Mouse (Mus musculus) neural tube, embryonic 15.5 days (tissue): ENCODE measurements around the gene Sorbs2. TPM values are rescaled to one million over a fixed set of nuclear protein-coding genes. Genes with fewer than 3 reads are reported as not detected.

ENCODE experiments used
- ATAC-seq: fragments of 200-750 bp; cut with Nextera tagmentation; 2 replicates; pipeline ENCODE4 v1.8.0; 2017; ENCODE audit warnings: mild to moderate bottlenecking, moderate TSS enrichment, moderate library complexity; ENCODE audit not compliant: low FRiP score
- H3K27ac ChIP-seq: fragments of 300-500 bp; sonication (generic); replicated peaks from 2 replicates; pipeline ENCODE4 v1.5.1; 2015; ENCODE audit warnings: mild to moderate bottlenecking, inconsistent platforms
- H3K27me3 ChIP-seq: fragments of 300-500 bp; sonication (generic); replicated peaks from 2 replicates; pipeline ENCODE4 v1.6.1; 2015; ENCODE audit warnings: inconsistent platforms
- H3K36me3 ChIP-seq: fragments of 300-500 bp; sonication (generic); 2 replicates; pipeline ENCODE4 v1.6.1; 2015; ENCODE audit warnings: inconsistent platforms
- H3K4me1 ChIP-seq: fragments of 300-500 bp; sonication (generic); 2 replicates; pipeline ENCODE4 v1.6.1; 2015; ENCODE audit warnings: inconsistent platforms
- H3K4me2 ChIP-seq: fragments of 300-500 bp; sonication (generic); 2 replicates; pipeline ENCODE4 v1.6.1; 2015; ENCODE audit warnings: inconsistent platforms, mild to moderate bottlenecking, moderate library complexity
- H3K4me3 ChIP-seq: fragments of 300-500 bp; sonication (generic); replicated peaks from 2 replicates; pipeline ENCODE4 v1.5.1; 2015; ENCODE audit warnings: mild to moderate bottlenecking, inconsistent platforms
- H3K9ac ChIP-seq: fragments of 300-500 bp; sonication (generic); replicated peaks from 2 replicates; pipeline ENCODE4 v1.6.1; 2015; ENCODE audit warnings: mild to moderate bottlenecking, inconsistent platforms
- H3K9me3 ChIP-seq: fragments of 300-500 bp; sonication (generic); replicated peaks from 2 replicates; pipeline ENCODE4 v1.6.1; 2016; ENCODE audit warnings: inconsistent platforms
- WGBS: fragments of 180-500 bp; shearing (Covaris S2); methylation state at CpG from one replicate; pipeline ENCODE4 v1.1.7; 2015; ENCODE audit warnings: mixed read lengths; 5-methylcytosine and 5-hydroxymethylcytosine counted together
- polyA plus RNA-seq: library from polyadenylated mRNA; unstranded; fragments of >200 nt; fragmentation: Nextera tagmentation; extraction: Ambion mirVana; gene quantifications from 2 replicates; pipeline ENCODE4 v1.2.1, GENCODE M21; 2015

Sorbs2 gene
- polyA plus RNA-seq, 1 experiment from 2014 or later: 48.8 TPM

GRCm38 (mm10) chr8:45605419-45605818 is 97.8 kb downstream of the Sorbs2 start:
- Histone ChIP-seq H3K4me1 (0 out of 2 replicates have a peak, but pooled peaks cover 4% of the 10 kb centered on the region), H3K4me2 (no peak overlapping the region), H3K4me3 (no peak overlapping the region), H3K27me3 (no peaks in the 10 kb centered on the region), H3K9ac (no peak overlapping the region), H3K27ac (no peak overlapping the region), H3K36me3 (no peaks in the 10 kb centered on the region), H3K9me3 (no peaks in the 10 kb centered on the region)
- WGBS: 86% methylated on average over 1 of the region's 1 CpGs
- ATAC-seq: no peak

GRCm38 (mm10) chr8:45607012-45607411 is 99.4 kb downstream of the Sorbs2 start:
- WGBS: 95% methylated on average over 6 of the region's 6 CpGs
- ATAC-seq: no peak
- Histone ChIP-seq H3K4me2 (no peak overlapping the region), H3K36me3 (no peaks in the 10 kb centered on the region), H3K9ac (no peak overlapping the region), H3K27ac (no peak overlapping the region), H3K4me3 (no peak overlapping the region), H3K4me1 (no peaks in the 10 kb centered on the region), H3K27me3 (no peaks in the 10 kb centered on the region), H3K9me3 (no peaks in the 10 kb centered on the region)

- Histone ChIP-seq H3K4me2 (no peak overlapping the region), H3K27me3 (no peaks in the 10 kb centered on the region), H3K9me3 (no peaks in the 10 kb centered on the region), H3K27ac (no peak overlapping the region), H3K4me1 (no peaks in the 10 kb centered on the region), H3K36me3 (no peaks in the 10 kb centered on the region), H3K4me3 (no peak overlapping the region), H3K9ac (no peak overlapping the region)
- no peak for ATAC-seq
- WGBS: 91% methylated on average over 6 of the region's 6 CpGs
These were observed 100.8 kb downstream of the Sorbs2 start for GRCm38 (mm10) chr8:45608413-45608812.

- ATAC-seq: no peak
- no peaks in the 10 kb centered on the region for H3K27me3 ChIP-seq
These were observed 103.0 kb downstream of the Sorbs2 start for GRCm38 (mm10) chr8:45610426-45611215.

GRCm38 (mm10) chr8:45611320-45611719 is 103.7 kb downstream of the Sorbs2 start:
- Histone ChIP-seq H3K4me3 (no peak overlapping the region), H3K27me3 (no peaks in the 10 kb centered on the region), H3K4me2 (no peak overlapping the region), H3K4me1 (peaks cover 10% of the 10 kb centered on the region; the same call in 1 of the 2 replicates), H3K36me3 (no peaks in the 10 kb centered on the region), H3K9me3 (no peaks in the 10 kb centered on the region), H3K27ac (no peak overlapping the region), H3K9ac (no peak overlapping the region)
- ATAC-seq: no peak
- WGBS: 83% methylated on average over 1 of the region's 1 CpGs

More at GRCm38 (mm10) chr8:45610426-45611215, 103.0 kb downstream of the Sorbs2 start:
- Histone ChIP-seq H3K9ac (no peak overlapping the region), H3K36me3 (no peaks in the 10 kb centered on the region), H3K4me1 (peaks cover 10% of the 10 kb centered on the region; the same call in 1 of the 2 replicates), H3K4me3 (no peak overlapping the region), H3K27ac (no peak overlapping the region), H3K4me2 (no peak overlapping the region), H3K9me3 (no peaks in the 10 kb centered on the region)
- WGBS: 43% methylated on average over 7 of the region's 7 CpGs

- no peak overlapping the region for H3K9ac ChIP-seq
- H3K27ac ChIP-seq: no peak overlapping the region
- ATAC-seq: no peak
- H3K27me3 ChIP-seq: no peaks in the 10 kb centered on the region
- no peaks in the 10 kb centered on the region for H3K9me3 ChIP-seq
- no peak overlapping the region for H3K4me3 ChIP-seq
- H3K4me1 ChIP-seq: peaks cover 10% of the 10 kb centered on the region; the same call in 1 of the 2 replicates
- no peak overlapping the region for H3K4me2 ChIP-seq
- no peaks in the 10 kb centered on the region for H3K36me3 ChIP-seq
- WGBS: 48% methylated on average over 5 of the region's 5 CpGs
These were observed 107.0 kb downstream of the Sorbs2 start for GRCm38 (mm10) chr8:45614610-45615009.

- WGBS: 10% methylated on average over 9 of the region's 9 CpGs
These were observed 107.5 kb downstream of the Sorbs2 start for GRCm38 (mm10) chr8:45615050-45615449.

GRCm38 (mm10) chr8:45615551-45615950 is 108.0 kb downstream of the Sorbs2 start:
- H3K36me3 ChIP-seq: no peaks in the 10 kb centered on the region
- H3K9me3 ChIP-seq: no peaks in the 10 kb centered on the region
- no peak overlapping the region for H3K9ac ChIP-seq
- H3K27ac ChIP-seq: no peak overlapping the region
- peaks cover 10% of the 10 kb centered on the region; the same call in 1 of the 2 replicates for H3K4me1 ChIP-seq
- no peaks in the 10 kb centered on the region for H3K27me3 ChIP-seq
- peak; percentile 73; the same call in 1 of the 2 replicates for ATAC-seq
- 44% methylated on average over 7 of the region's 7 CpGs for WGBS
- H3K4me3 ChIP-seq: no peak overlapping the region
- peak overlapping the region; percentile 19 for H3K4me2 ChIP-seq

More at GRCm38 (mm10) chr8:45615050-45615449, 107.5 kb downstream of the Sorbs2 start:
- Histone ChIP-seq H3K9me3 (no peaks in the 10 kb centered on the region), H3K36me3 (no peaks in the 10 kb centered on the region), H3K27ac (no peak overlapping the region), H3K4me2 (peak overlapping the region; percentile 19; the same call in 1 of the 2 replicates), H3K4me3 (no peak overlapping the region), H3K4me1 (peaks cover 10% of the 10 kb centered on the region; the same call in 1 of the 2 replicates), H3K9ac (no peak overlapping the region), H3K27me3 (no peaks in the 10 kb centered on the region)
- ATAC-seq: peak; percentile 50; the same call in 1 of the 2 replicates

- Histone ChIP-seq H3K4me1 (0 out of 2 replicates have a peak, but pooled peaks cover 6% of the 10 kb centered on the region), H3K36me3 (no peaks in the 10 kb centered on the region), H3K4me3 (no peak overlapping the region), H3K9me3 (no peaks in the 10 kb centered on the region), H3K9ac (no peak overlapping the region), H3K27ac (no peak overlapping the region), H3K4me2 (no peak overlapping the region), H3K27me3 (no peaks in the 10 kb centered on the region)
- no peak for ATAC-seq
- WGBS: 80% methylated on average over 15 of the region's 15 CpGs
These were observed 114.1 kb downstream of the Sorbs2 start for GRCm38 (mm10) chr8:45621576-45622178.

- 61% methylated on average over 5 of the region's 5 CpGs for WGBS
- no peak overlapping the region; the same call in 1 of the 2 replicates for H3K27ac ChIP-seq
- H3K4me1 ChIP-seq: peaks cover 29% of the 10 kb centered on the region
- no peak for ATAC-seq
- H3K9ac ChIP-seq: no peak overlapping the region
- H3K4me2 ChIP-seq: no peak overlapping the region
- no peaks in the 10 kb centered on the region for H3K9me3 ChIP-seq
- H3K36me3 ChIP-seq: no peaks in the 10 kb centered on the region
- no peaks in the 10 kb centered on the region for H3K27me3 ChIP-seq
- H3K4me3 ChIP-seq: no peak overlapping the region
These were observed 118.8 kb downstream of the Sorbs2 start for GRCm38 (mm10) chr8:45626406-45626805.

- Histone ChIP-seq H3K4me2 (peak overlapping the region; percentile 83), H3K9ac (peak overlapping the region; percentile 75), H3K4me3 (peak overlapping the region; percentile 68), H3K4me1 (peaks cover 29% of the 10 kb centered on the region), H3K27me3 (no peaks in the 10 kb centered on the region), H3K36me3 (no peaks in the 10 kb centered on the region), H3K9me3 (no peaks in the 10 kb centered on the region), H3K27ac (peak overlapping the region; percentile 99)
- WGBS: under 1% methylated on average over 28 of the region's 28 CpGs
- ATAC-seq: peak; percentile 97
These were observed 120.0 kb downstream of the Sorbs2 start for GRCm38 (mm10) chr8:45627246-45628241.
